Mouse (Mus musculus) forebrain, embryonic 16.5 days (tissue): ENCODE data around the gene Ccdc188. TPM values are rescaled to one million over a fixed set of nuclear protein-coding genes. Genes with fewer than 3 reads are reported as not detected.
"Not testable (repeated sequence)": the region's sequence is repeated elsewhere in the genome, so short reads cannot be mapped to it uniquely, and the experiment has no call there.

Source experiments
- ATAC-seq: fragments of 200-750 bp; cut with Nextera tagmentation; 2 replicates; pipeline ENCODE4 v1.8.0; 2017; ENCODE audit warnings: mild to moderate bottlenecking, moderate library complexity
- H3K27ac ChIP-seq: fragments of 300-500 bp; sonication (generic); 2 replicates; pipeline ENCODE4 v1.5.1; 2014; ENCODE audit warnings: low read length, control low read depth
- H3K27me3 ChIP-seq: fragments of 300-500 bp; sonication (generic); replicated peaks from 2 replicates; pipeline ENCODE4 v1.6.1; 2014; ENCODE audit warnings: low read length; ENCODE audit not compliant: control insufficient read depth, insufficient read depth
- H3K36me3 ChIP-seq: fragments of 300-500 bp; sonication (generic); 2 replicates; pipeline ENCODE4 v1.6.1; 2014; ENCODE audit not compliant: control insufficient read depth, insufficient read depth
- H3K4me1 ChIP-seq: fragments of 300-500 bp; sonication (generic); replicated peaks from 2 replicates; pipeline ENCODE4 v1.6.1; 2014; ENCODE audit warnings: low read length; ENCODE audit not compliant: control insufficient read depth, insufficient read depth
- H3K4me2 ChIP-seq: fragments of 300-500 bp; sonication (generic); 2 replicates; pipeline ENCODE4 v1.6.1; 2014; ENCODE audit warnings: mild to moderate bottlenecking, low read length, control low read depth
- H3K4me3 ChIP-seq: fragments of 300-500 bp; sonication (generic); replicated peaks from 2 replicates; pipeline ENCODE4 v1.5.1; 2014; ENCODE audit warnings: mild to moderate bottlenecking, low read length, control low read depth
- H3K9ac ChIP-seq: fragments of 300-500 bp; sonication (generic); replicated peaks from 2 replicates; pipeline ENCODE4 v1.6.1; 2014; ENCODE audit warnings: low read depth, low read length, control low read depth
- H3K9me3 ChIP-seq: fragments of 300-500 bp; sonication (generic); 2 replicates; pipeline ENCODE4 v1.6.1; 2016; ENCODE audit warnings: low read length; ENCODE audit not compliant: control insufficient read depth
- WGBS: fragments of 180-500 bp; shearing (Covaris S2); extraction: QIAGEN DNeasy Blood & Tissue Kit; methylation state at CpG from one replicate; pipeline ENCODE4 v1.1.7; 2014; 5-methylcytosine and 5-hydroxymethylcytosine counted together
- polyA plus RNA-seq: library from polyadenylated mRNA; unstranded; fragments of >200 nt; fragmentation: Nextera tagmentation; extraction: Ambion mirVana; gene quantifications from 2 replicates; pipeline ENCODE4 v1.2.1, GENCODE M21; 2015

Ccdc188 gene
- polyA plus RNA-seq, 1 experiment from 2014 or later = not detected

DNA sequence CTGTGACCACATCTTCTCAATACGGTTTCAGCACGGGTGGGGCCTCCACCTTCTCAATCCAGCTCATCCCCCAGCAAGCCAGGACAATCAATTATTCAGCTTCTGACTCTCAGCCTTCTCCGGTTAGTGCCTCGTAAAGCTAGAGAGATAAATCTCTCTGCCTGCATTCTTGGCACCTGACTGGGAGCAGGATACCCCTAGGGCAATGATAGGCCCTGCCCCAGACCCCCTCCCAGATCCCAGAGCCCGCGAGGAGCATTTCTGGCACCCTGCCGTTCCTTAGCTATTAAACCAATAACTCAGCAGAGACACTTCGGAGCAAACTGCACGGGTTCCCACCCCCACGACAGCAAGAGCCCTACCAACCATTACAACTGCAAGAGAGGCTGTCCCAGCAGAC is 36.3 kb upstream of the Ccdc188 start:
- Histone ChIP-seq H3K4me3 (no peak overlapping the region), H3K9me3 (no peaks in the 10 kb centered on the region), H3K36me3 (no peaks in the 10 kb centered on the region), H3K4me2 (no peak overlapping the region), H3K9ac (no peak overlapping the region; the same call in 1 of the 2 replicates), H3K27ac (no peak overlapping the region), H3K4me1 (no peaks in the 10 kb centered on the region), H3K27me3 (no peaks in the 10 kb centered on the region)
- no peak for ATAC-seq
- WGBS = 63% methylated on average over 10 of the region's 10 CpGs

DNA sequence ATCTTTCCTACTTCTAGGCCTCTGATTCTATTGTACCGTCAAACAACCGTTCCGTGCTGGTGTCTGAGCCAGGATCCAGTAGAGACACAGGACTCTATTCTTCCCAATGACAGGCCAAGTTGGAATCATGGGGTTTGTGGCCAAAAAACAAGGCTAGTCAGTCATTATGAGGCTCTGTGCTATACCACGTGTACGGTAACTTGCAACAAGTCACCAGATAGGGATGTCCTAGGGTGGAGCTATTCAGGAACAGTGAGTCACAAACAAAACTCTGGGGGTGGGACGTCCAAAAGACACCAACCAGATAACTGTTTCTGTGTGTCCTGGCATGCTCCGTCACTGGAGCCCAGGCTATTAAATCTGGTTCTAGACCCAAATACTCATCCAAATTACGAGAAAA is 34.9 kb upstream of the Ccdc188 start:
- Histone ChIP-seq H3K36me3 (no peaks in the 10 kb centered on the region), H3K4me3 (no peak overlapping the region), H3K9me3 (no peaks in the 10 kb centered on the region), H3K9ac (no peak overlapping the region), H3K4me1 (no peaks in the 10 kb centered on the region), H3K4me2 (no peak overlapping the region), H3K27ac (no peak overlapping the region), H3K27me3 (no peaks in the 10 kb centered on the region)
- no peak for ATAC-seq
- 77% methylated on average over 8 of the region's 8 CpGs for WGBS

DNA sequence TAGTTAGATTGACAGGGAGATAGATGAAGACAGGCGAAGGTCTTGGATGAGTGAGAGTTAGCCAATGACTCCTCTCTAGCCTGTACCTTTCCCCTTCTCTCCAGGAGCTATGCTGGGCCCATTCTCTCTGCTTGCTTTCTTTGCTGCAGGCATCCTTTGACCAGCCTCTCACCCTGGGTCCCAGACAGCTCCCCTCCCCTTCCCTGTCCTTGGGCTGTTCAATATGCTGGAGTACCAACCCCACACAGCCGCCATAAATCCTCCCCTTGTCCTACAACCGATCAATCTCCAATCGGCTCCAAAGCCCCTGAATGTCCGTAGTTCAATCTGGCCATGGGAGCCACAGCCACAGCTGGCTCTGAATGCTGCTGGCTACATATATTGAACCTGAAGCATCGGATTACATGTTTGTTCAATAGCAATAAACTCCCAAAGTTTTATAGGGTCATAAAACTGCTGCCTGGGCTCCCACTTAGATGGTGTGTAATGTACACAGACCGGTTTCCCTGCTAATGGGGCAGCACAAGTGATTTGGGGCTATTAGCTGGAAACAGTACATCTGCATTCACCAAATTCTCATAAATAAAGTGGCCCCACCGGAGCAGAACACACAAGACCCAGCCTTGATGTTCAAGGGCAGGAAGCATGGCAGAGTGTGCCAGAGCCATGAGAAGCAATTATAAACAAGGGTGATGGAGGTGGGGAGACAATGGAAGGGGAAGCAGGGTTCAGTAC is 31.8 kb upstream of the Ccdc188 start:
- Histone ChIP-seq H3K27ac (no peak overlapping the region), H3K4me1 (no peaks in the 10 kb centered on the region), H3K9ac (no peak overlapping the region), H3K27me3 (no peaks in the 10 kb centered on the region), H3K9me3 (no peaks in the 10 kb centered on the region), H3K36me3 (no peaks in the 10 kb centered on the region), H3K4me3 (no peak overlapping the region), H3K4me2 (no peak overlapping the region)
- no peak for ATAC-seq
- 86% methylated on average over 8 of the region's 8 CpGs for WGBS

DNA sequence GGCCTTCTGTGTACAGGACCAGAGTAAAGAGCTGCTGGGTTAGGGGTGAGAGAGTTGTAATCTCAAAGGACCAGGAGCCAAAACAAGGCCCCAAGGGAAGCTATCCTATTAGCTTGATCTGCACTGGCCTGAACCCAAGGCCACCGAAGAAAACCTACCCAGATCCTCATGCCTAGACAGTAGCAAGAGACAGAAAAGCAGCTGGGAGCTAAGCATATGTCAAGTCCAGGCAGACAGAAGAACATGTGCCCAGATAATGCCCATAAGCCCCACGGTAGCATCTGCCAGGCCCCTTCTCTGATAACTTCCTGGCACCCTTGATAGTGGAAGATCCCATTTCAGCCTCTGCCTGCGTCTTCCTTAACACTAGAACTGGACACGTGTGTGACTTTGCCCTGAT is 30.9 kb upstream of the Ccdc188 start:
- Histone ChIP-seq H3K4me1 (no peaks in the 10 kb centered on the region), H3K36me3 (no peaks in the 10 kb centered on the region), H3K9me3 (no peaks in the 10 kb centered on the region), H3K27ac (no peak overlapping the region), H3K4me2 (no peak overlapping the region), H3K9ac (no peak overlapping the region), H3K27me3 (no peaks in the 10 kb centered on the region), H3K4me3 (no peak overlapping the region)
- ATAC-seq = no peak
- 88% methylated on average over 4 of the region's 4 CpGs for WGBS

DNA sequence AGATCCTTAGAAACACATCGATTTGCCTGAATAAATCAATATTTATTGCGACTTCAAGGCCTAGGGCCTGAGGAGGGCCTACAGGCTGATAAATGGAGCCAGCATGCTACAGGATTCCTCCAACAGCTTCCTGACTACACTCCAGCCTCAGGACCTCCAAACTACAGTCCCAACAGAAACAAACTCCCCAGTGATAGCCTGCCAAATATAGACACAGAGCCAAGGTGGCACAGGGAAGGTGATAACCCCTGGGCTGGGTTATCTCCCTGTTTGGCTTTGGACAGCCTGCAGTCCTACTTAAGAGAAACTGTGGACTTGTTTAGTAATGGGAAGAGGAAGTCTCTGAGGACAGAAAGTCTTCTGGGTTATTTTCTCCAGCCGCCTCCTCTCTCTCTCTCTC is 30.5 kb upstream of the Ccdc188 start:
- Histone ChIP-seq H3K4me2 (no peak overlapping the region), H3K27me3 (no peaks in the 10 kb centered on the region), H3K4me3 (no peak overlapping the region), H3K4me1 (no peaks in the 10 kb centered on the region), H3K9me3 (no peaks in the 10 kb centered on the region), H3K9ac (no peak overlapping the region), H3K36me3 (no peaks in the 10 kb centered on the region), H3K27ac (no peak overlapping the region)
- no peak for ATAC-seq
- 90% methylated on average over 3 of the region's 3 CpGs for WGBS

DNA sequence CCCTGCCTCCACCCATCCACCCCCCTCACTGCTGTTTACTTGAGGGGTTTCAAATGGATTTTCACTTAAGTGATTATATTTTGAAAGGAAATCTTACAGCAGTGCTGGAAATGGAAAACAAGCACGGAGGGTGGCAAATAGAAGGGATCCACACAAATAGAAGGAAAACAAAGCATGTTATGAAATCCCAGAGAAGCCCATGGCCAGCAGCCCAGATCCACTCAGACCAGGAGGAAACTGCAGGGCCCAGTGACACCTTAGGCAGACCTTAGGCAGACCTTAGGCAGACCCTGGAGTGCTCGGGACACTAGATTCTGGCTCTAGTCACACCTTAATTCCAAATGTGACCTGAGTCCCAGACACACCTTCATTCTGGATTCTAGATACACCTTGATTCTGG is 26.7 kb upstream of the Ccdc188 start:
- H3K9ac ChIP-seq = no peak overlapping the region
- no peak for ATAC-seq
- no peak overlapping the region for H3K4me3 ChIP-seq
- no peak overlapping the region for H3K27ac ChIP-seq
- no peaks in the 10 kb centered on the region for H3K36me3 ChIP-seq
- peaks cover 16% of the 10 kb centered on the region for H3K4me1 ChIP-seq
- no peaks in the 10 kb centered on the region for H3K9me3 ChIP-seq
- H3K4me2 ChIP-seq = no peak overlapping the region
- WGBS = 78% methylated on average over 2 of the region's 2 CpGs
- no peaks in the 10 kb centered on the region for H3K27me3 ChIP-seq

DNA sequence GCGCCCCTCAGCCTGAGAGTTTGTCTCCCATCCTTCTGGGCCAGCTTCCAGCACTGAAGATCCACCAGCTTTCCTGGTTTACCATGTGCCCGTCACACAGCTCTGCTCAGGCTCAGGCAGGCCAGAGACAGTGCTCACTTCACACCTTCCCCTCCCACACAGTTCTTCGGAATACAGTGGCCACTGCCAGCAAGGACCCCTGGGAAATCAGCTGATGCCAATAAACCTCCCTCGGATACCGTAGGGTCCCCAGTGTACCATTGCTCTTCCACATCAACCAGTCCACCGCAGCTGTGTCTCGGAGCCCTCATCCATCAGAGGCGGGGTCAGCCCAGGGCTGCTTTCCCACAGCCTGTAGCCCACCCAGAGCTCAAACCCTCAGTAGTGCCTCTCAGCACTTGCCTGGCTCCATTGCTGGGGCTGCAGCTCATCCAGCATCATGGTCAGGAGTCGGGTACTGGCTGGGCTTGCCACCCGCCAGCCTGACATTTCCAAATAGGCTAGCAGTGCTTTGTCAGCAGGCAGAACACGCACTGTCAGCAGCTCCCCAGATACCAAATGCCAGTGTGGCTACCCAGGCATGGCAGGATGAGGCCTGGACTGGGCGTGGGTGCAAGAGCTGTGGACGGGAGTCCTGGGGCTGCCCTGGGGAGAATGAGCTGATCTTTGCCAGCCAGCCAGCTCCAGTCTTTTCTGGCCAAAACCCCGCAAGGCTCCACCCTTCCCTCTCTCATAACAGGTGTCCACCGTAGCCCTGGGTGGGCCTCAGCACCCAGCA is 23.3 kb upstream of the Ccdc188 start:
- peak; percentile 31 for ATAC-seq
- no peaks in the 10 kb centered on the region for H3K36me3 ChIP-seq
- H3K4me2 ChIP-seq = no peak overlapping the region
- H3K4me3 ChIP-seq = no peak overlapping the region
- H3K4me1 ChIP-seq = peaks cover 31% of the 10 kb centered on the region
- 62% methylated on average over 15 of the region's 15 CpGs for WGBS
- no peaks in the 10 kb centered on the region for H3K27me3 ChIP-seq
- no peaks in the 10 kb centered on the region for H3K9me3 ChIP-seq
- peak overlapping the region; percentile 16 for H3K27ac ChIP-seq
- peak overlapping the region; percentile 24; the same call in 1 of the 2 replicates for H3K9ac ChIP-seq

DNA sequence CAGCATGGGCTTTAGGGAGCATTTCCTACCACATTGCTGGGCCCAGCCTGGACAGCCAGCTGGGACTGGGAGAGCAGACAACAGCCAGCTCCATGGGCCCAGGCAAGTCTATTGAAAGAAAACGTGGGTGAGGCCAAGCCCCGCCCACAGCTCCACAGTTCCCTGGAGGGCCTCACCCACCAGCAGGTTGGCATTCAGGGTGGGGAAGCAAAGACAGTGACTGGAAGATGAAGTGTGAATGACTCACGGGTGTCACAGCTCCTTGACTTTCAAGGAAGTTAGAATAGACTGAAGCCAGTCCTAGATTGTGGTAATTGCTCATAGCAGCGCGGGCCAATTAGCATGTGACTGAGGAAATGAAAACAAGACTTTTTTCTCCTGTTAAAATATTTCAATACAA is 22.6 kb upstream of the Ccdc188 start:
- H3K27ac ChIP-seq = peak overlapping the region; percentile 16; the same call in 1 of the 2 replicates
- peaks cover 31% of the 10 kb centered on the region for H3K4me1 ChIP-seq
- peak; percentile 58 for ATAC-seq
- H3K9me3 ChIP-seq = no peaks in the 10 kb centered on the region
- no peak overlapping the region for H3K4me2 ChIP-seq
- H3K9ac ChIP-seq = no peak overlapping the region
- H3K36me3 ChIP-seq = no peaks in the 10 kb centered on the region
- no peak overlapping the region for H3K4me3 ChIP-seq
- 35% methylated on average over 5 of the region's 5 CpGs for WGBS
- no peaks in the 10 kb centered on the region for H3K27me3 ChIP-seq

DNA sequence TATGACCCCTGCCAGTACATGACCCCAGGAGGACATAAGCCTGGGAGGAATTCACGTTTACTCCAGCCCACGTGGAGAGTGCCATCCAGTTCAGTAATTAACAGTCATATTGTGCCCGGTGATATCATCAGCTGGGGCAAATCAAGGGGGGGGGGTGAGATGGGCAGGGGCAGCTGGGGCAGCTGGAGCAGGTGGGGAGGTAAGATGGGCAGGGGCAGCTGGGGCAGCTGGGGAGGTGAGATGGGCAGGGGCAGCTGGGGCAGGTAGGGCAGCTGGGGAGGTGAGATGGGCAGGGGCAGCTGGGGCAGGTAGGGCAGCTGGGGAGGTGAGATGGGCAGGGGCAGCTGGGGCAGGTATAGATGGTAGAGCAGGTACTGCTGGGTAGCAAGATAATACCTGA is 22.1 kb upstream of the Ccdc188 start:
- H3K27ac ChIP-seq, H3K9ac ChIP-seq, H3K27me3 ChIP-seq, ATAC-seq, H3K9me3 ChIP-seq, H3K4me3 ChIP-seq, H3K4me2 ChIP-seq, H3K36me3 ChIP-seq: not testable (repeated sequence)
- peaks cover 31% of the 10 kb centered on the region for H3K4me1 ChIP-seq
- 42% methylated on average over 3 of the region's 3 CpGs for WGBS
